Mouse (Mus musculus) liver, embryonic 14.5 days (tissue): ENCODE results near the gene Sept11. TPM values are rescaled to one million over a fixed set of nuclear protein-coding genes. Genes with fewer than 3 reads are reported as not detected.

Experiments used
- ATAC-seq: fragments of 200-750 bp; cut with Nextera tagmentation; 2 replicates; pipeline ENCODE4 v1.8.0; 2017; ENCODE audit warnings: moderate number of reproducible peaks, mild to moderate bottlenecking, moderate library complexity; ENCODE audit not compliant: insufficient read depth
- DNase-seq, 3 experiments: peaks; one replicate each; pipeline ENCODE4 v3.0.0-alpha.2; 2012 to 2013; ENCODE audit warnings: low read depth in 3 of 3, low spot score in 3 of 3
- H3K27ac ChIP-seq: fragments of 300-500 bp; sonication (generic); 2 replicates; pipeline ENCODE4 v1.5.1; 2014; ENCODE audit warnings: moderate library complexity, mild to moderate bottlenecking, control low read depth, inconsistent platforms
- H3K27me3 ChIP-seq: fragments of 300-500 bp; sonication (generic); 2 replicates; pipeline ENCODE4 v1.6.1; 2014; ENCODE audit warnings: mild to moderate bottlenecking, low read length, moderate library complexity; ENCODE audit not compliant: control insufficient read depth, insufficient read depth
- H3K36me3 ChIP-seq: fragments of 300-500 bp; sonication (generic); replicated peaks from 2 replicates; pipeline ENCODE4 v1.6.1; 2014; ENCODE audit warnings: low read depth; ENCODE audit not compliant: control insufficient read depth, insufficient read depth
- H3K4me1 ChIP-seq, 2 experiments: fragments of 200-500 bp in 1 of 2; fragments of 300-500 bp in 1 of 2; sonication (generic) in 1 of 2; replicated peaks; 2 replicates each; pipeline ENCODE4 v1.6.1; 2012 to 2014; ENCODE audit warnings: antibody characterized with exemption in 1 of 2, inconsistent platforms in 1 of 2, low read length in 1 of 2; ENCODE audit not compliant: control insufficient read depth in 2 of 2, insufficient read depth in 2 of 2
- H3K4me2 ChIP-seq: fragments of 300-500 bp; sonication (generic); 2 replicates; pipeline ENCODE4 v1.6.1; 2014; ENCODE audit warnings: low read depth, mild to moderate bottlenecking, control low read depth, moderate library complexity
- H3K4me3 ChIP-seq, 2 experiments: fragments of 200-500 bp in 1 of 2; fragments of 300-500 bp in 1 of 2; sonication (generic) in 1 of 2; 2 replicates each; pipeline ENCODE4 v1.5.1; 2012 to 2014; ENCODE audit warnings: low read depth in 2 of 2, low read length in 2 of 2, mild to moderate bottlenecking in 2 of 2, control low read depth in 1 of 2, inconsistent platforms in 1 of 2, moderate library complexity in 1 of 2; ENCODE audit not compliant: insufficient read depth in 1 of 2
- H3K9ac ChIP-seq: fragments of 300-500 bp; sonication (generic); replicated peaks from 2 replicates; pipeline ENCODE4 v1.6.1; 2014; ENCODE audit warnings: mild to moderate bottlenecking, control low read depth, moderate library complexity
- H3K9me3 ChIP-seq: fragments of 300-500 bp; sonication (generic); 2 replicates; pipeline ENCODE4 v1.6.1; 2016; ENCODE audit warnings: low read length, mixed read lengths; ENCODE audit not compliant: control insufficient read depth
- CTCF ChIP-seq: IDR thresholded peaks from 2 replicates; pipeline ENCODE4 v1.5.1; 2016; ENCODE audit warnings: antibody characterized with exemption, low read depth, control low read depth
- EP300 ChIP-seq: IDR thresholded peaks from 2 replicates; pipeline ENCODE4 v1.6.1; 2016; ENCODE audit warnings: antibody characterized with exemption, low read depth
- WGBS: fragments of 180-500 bp; shearing (Covaris S2); extraction: QIAGEN DNeasy Blood & Tissue Kit; methylation state at CpG from one replicate; pipeline ENCODE4 v1.1.7; 2014; ENCODE audit not compliant: insufficient replicate concordance; 5-methylcytosine and 5-hydroxymethylcytosine counted together
- polyA plus RNA-seq, 2 experiments: library from polyadenylated mRNA; depleted of rRNA in 1 of 2; stranded (reverse) in 1 of 2; unstranded in 1 of 2; fragments of >200 nt; fragmentation: Nextera tagmentation in 1 of 2; extraction: Ambion mirVana in 1 of 2; gene quantifications; 2 replicates each; pipeline versions ENCODE4 v1.2.1 to v1.2.3; 2012 to 2014

Sept11 gene
- polyA plus RNA-seq, 2 experiments = 13.8 to 18.6 TPM

- Histone ChIP-seq H3K36me3 (no peaks in the 10 kb centered on the region), H3K27me3 (no peaks in the 10 kb centered on the region), H3K4me2 (no peak overlapping the region), H3K4me1 (peaks cover 0 to 5% of the 10 kb centered on the region in 2 experiments; a peak in 2 of 4 replicates), H3K9ac (no peak overlapping the region), H3K27ac (no peak overlapping the region), H3K4me3 (no peak overlapping the region), H3K9me3 (no peaks in the 10 kb centered on the region)
- TF ChIP-seq CTCF (no peak), EP300 (no peak)
- no peak for DNase-seq
- no peak for ATAC-seq
- 80% methylated on average over 8 of the region's 8 CpGs for WGBS
These were observed 10.4 kb downstream of the Sept11 start for GRCm38 (mm10) chr5:93103603-93104002.

DNA sequence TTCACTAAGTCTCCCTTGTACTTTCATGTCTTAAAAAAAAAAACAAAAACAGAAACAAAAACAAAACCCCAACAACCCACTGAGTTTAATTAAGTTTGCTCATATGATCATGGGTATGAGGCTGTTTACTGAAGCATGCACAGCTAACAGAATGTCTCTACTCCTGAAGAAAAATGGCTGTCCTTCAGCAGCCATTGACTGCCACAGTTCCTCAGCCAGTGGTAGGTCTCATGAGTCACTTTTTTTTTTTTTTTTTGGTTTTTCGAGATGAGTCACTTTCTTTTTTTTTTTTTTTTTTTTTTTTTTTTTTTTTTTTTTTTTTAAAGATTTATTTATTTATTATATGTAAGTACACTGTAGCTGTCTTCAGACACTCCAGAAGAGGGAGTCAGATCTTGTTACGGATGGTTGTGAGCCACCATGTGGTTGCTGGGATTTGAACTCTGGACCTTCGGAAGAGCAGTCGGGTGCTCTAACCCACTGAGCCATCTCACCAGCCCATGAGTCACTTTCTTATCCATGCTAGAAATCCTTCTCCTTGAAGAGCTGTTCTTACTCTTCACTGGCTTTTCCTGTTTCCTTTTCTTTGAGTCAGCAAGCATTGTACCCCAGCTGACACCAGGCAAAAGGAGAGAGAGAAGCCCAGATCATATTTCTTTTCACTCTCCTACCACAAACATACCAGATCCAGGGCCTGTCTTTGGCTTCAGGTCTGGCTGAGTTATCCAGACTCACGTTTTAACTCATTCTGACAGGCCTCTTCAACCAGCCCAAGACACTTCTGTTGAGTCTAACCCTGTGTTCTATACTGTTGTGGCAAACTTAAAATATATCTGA is 12.0 kb downstream of the Sept11 start:
- H3K27me3 ChIP-seq = no peaks in the 10 kb centered on the region
- no peak overlapping the region for H3K9ac ChIP-seq
- TF ChIP-seq EP300 (no peak), CTCF (no peak)
- no peak overlapping the region for H3K4me2 ChIP-seq
- DNase-seq = no peak
- H3K36me3 ChIP-seq = no peaks in the 10 kb centered on the region
- 58% methylated on average over 4 of the region's 5 CpGs for WGBS
- H3K4me1 ChIP-seq = peaks cover 0 to 6% of the 10 kb centered on the region in 2 experiments; a peak in 2 of 4 replicates
- no peak overlapping the region for H3K4me3 ChIP-seq
- H3K9me3 ChIP-seq = no peaks in the 10 kb centered on the region
- H3K27ac ChIP-seq = no peak overlapping the region
- no peak for ATAC-seq

DNA sequence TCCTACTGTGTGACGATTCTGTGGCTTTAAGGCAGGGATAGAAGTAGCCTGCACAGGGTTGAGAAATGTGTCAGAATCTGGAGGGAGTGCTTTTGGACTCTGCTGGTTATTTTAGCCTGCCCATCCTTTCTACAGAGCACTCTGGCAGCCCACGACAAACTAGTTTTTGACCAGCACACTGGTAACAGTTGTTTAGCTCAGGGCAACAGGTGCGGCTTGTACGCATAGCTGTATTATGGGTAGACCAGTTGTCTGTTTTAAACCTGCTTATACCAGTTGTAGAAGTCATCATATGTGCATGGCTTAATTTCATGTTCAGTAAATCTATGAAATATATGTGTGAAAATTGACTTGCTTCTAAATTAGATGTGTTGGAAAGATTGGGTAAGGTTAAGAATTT is 12.8 kb downstream of the Sept11 start:
- no peak overlapping the region for H3K27ac ChIP-seq
- 83% methylated on average over 4 of the region's 4 CpGs for WGBS
- no peaks in the 10 kb centered on the region for H3K27me3 ChIP-seq
- ATAC-seq (no peak), DNase-seq (no peak)
- H3K36me3 ChIP-seq = no peaks in the 10 kb centered on the region
- no peak overlapping the region for H3K9ac ChIP-seq
- no peak overlapping the region for H3K4me3 ChIP-seq
- peaks cover 0 to 3% of the 10 kb centered on the region in 2 experiments; a peak in 1 of 4 replicates for H3K4me1 ChIP-seq
- no peak overlapping the region for H3K4me2 ChIP-seq
- TF ChIP-seq EP300 (no peak), CTCF (no peak)
- H3K9me3 ChIP-seq = no peaks in the 10 kb centered on the region

DNA sequence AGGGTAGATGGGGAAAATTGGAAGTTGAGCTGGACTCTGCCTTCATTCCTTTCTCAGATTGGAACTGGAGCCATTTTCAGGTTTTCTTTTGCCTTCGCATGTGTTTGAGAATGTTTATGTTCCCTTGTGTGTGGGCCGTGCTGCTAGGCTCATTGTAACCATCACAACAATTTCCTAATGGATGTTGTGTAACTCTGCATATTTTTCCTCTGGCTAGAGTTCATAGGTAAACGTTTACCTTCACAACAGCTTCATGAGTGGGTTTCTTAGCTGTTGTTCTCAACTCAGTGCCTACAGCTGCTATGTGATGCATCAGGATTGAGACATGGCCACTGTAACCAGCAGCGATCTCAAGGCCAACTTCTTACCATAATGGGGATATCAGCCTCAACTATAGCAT is 15.5 kb downstream of the Sept11 start:
- Histone ChIP-seq H3K4me3 (no peak overlapping the region), H3K27me3 (no peaks in the 10 kb centered on the region), H3K4me1 (peaks cover 0 to 3% of the 10 kb centered on the region in 2 experiments; a peak in 1 of 4 replicates), H3K9ac (no peak overlapping the region), H3K36me3 (no peaks in the 10 kb centered on the region), H3K9me3 (no peaks in the 10 kb centered on the region), H3K4me2 (no peak overlapping the region), H3K27ac (no peak overlapping the region)
- ATAC-seq (no peak), DNase-seq (no peak)
- TF ChIP-seq EP300 (no peak), CTCF (no peak)
- WGBS = 72% methylated on average over 4 of the region's 4 CpGs

DNA sequence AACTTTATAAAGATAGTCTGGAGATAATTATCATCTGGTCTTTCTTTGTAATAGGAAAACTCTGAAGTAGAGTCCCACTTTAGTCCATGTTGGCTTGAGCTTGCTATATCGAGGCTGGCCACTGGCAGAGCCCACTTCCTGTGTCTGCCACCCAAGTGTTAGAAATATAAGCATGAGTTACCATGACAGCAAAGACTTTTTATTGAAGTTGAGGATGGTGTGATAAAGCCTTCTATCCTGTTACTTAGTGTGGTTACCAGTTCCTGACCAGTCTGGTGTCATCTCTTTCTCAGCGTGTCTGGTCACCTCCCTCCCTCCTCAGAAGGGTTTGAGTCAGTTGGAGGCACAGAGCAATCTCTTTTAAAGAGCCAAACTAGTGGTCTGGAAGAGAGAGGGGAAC is 16.3 kb downstream of the Sept11 start:
- no peak overlapping the region for H3K4me2 ChIP-seq
- H3K27me3 ChIP-seq = no peaks in the 10 kb centered on the region
- ATAC-seq (no peak), DNase-seq (no peak)
- H3K9me3 ChIP-seq = no peaks in the 10 kb centered on the region
- H3K4me1 ChIP-seq = peaks cover 0 to 3% of the 10 kb centered on the region in 2 experiments; a peak in 1 of 4 replicates
- no peak overlapping the region for H3K9ac ChIP-seq
- H3K27ac ChIP-seq = no peak overlapping the region
- no peaks in the 10 kb centered on the region for H3K36me3 ChIP-seq
- WGBS = 27% methylated on average over 2 of the region's 2 CpGs
- no peak for TF ChIP-seq CTCF
- no peak for TF ChIP-seq EP300
- no peak overlapping the region for H3K4me3 ChIP-seq
